Mouse (Mus musculus) erythroblast, embryonic 14.5 days (primary cell): ENCODE data around the gene Rnf213.

Experiments used
- GATA1 ChIP-seq: IDR thresholded peaks from 2 replicates; pipeline ENCODE4 v1.6.1; 2012; ENCODE audit warnings: low read length, inconsistent platforms, mixed read lengths
- TAL1 ChIP-seq: IDR thresholded peaks from 3 replicates; pipeline ENCODE4 v1.6.1; 2012; ENCODE audit warnings: low read length, inconsistent platforms, mixed read lengths

DNA sequence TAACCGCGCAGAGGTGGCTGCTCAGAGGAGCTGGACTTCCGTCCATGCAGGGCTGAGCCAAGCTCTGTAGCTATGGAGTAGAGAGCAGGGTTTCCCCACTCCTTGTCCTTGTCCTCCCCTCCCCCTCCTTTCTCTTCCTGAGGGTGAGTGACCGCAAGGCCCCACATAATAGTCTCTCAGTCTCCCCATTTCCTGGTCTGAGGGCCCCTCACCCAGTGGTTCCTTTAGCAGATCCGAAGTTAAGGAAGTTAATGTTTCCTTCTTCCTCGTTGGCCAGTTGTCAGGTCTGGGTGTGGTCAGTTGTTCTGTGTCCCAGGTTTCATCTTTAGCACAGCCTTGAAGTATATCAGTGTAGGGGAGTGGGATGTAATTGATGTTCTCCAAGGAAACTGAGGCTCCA, 17.5 kb upstream of the Rnf213 start:
- TF ChIP-seq GATA1 (no peak), TAL1 (no peak)
